Mouse (Mus musculus) kidney, postnatal 36 days (tissue): ENCODE results near the gene Gdap1l1.
A peak's percentile ranks its signal among the peaks of the same experiment; 100 is the strongest.

ENCODE experiments used
- DNase-seq, 2 experiments: peaks; one replicate each; pipeline ENCODE4 v3.0.0; 2021 to 2022; ENCODE audit warnings: mixed read lengths in 2 of 2

The Gdap1l1 gene

DNA sequence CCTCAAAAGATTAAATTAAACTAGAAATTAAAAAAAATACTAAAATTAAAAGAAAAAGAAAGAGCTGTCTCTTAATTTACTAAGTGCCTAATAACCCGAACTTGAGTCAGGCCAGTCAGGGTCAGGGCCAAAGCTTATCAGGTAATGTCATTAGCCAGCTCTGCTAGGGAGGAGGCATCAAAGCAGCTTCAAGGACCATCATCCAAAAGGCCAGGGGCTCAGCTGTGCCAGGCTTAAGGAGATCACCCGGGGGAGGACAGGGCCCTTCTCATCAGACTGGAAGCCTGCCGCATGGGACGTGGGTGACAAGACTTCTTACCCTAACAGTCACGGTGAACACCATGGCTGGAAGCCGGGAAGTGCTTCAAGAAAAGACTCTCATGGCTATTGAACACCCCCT lies 29.3 kb downstream of the Gdap1l1 start:
- no peak for DNase-seq

DNA sequence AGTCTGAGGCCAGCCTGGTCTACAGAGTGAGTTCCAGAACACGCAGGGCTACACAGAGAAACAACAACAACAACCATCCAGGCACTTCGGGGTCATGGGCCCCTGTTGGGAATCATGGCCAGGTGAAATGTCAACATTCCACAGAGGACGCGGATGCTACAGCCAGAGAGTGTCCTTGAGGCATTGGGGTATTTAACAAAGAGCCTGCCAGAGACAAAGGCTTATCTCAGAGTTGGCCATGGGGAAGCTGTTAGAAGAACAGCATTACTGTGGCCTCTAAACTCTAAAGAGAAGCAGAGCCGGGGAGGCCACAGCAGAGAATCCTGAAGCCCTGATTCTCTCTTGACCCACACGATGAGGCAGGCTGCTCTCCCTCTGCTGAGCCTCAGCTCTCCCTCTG lies 30.6 kb downstream of the Gdap1l1 start:
- DNase-seq: no peak

DNA sequence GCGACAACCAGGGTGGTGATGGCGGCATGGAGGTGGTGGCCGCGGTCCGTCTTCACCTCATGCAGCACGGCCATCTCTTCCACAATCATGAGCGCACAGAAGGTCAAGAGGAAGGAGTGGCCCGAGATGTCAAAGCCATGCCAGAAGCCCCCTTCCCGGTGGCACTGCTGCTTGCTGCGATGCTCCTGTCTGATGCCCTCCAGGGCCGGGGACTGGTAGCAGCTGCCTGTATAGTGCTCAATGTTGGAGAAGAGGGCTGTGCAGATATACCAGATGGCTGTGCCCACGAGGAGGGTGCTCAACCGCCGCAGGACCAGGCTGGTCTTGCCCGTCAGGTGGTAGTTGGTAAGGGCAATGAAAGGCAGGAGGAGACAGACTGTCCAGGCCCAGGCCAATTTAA lies 31.4 kb downstream of the Gdap1l1 start:
- DNase-seq: no peak

DNA sequence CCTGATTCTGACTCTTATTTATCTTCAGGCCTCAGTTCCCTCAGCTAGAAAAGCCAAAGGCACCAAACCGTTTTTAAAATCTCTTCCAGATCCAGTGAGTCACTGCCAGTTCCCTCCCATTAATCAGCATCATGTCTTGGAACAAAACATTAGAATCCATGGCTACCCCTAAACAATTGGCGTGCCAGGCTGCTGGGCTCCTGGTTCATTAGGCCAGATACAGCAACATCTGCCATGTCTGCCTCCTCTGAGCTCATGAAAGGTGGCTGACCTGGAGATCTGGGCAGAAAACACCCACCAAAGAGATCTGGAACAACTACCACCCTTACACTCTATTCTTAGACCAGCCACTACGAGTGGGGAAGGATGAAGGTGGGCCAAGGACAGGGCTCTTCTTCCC lies 32.9 kb downstream of the Gdap1l1 start:
- no peak for DNase-seq

DNA sequence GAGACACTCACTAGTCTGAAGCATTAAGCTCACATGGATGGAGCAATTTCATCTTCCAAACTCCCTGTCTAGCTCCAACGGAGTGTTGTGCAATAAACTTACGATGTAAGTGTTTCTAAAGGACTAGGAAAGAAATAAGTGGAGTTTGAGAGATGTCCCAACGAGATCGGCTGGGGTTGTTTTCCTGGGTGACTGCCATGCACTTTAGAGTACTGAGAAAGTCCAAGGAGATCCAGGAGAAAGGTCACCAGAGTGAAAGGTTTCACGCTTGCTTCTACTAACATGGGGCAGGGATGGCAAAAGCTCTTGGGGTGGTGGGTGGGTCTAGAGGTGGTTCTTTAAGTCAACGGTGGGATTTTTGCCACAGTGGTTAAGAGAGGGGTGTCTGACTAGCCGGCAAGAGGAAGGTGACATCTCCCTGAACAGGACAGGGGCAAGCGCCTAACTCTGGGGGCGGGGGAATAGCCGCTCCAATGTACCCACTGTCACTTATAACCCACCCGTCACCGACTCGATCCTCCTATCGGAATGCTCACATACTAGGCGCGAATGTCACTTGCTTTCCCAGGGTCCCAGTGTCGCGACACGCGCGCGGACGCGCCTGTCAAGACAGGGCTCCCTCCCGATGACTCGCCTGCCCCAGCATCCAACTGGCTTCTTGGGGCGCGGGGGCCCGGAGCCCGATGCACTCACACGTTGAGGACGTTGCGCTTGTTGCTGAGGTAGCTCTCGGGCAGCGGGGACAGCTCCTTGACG lies 33.6 kb downstream of the Gdap1l1 start:
- peak; percentile 58 to 63 for DNase-seq

DNA sequence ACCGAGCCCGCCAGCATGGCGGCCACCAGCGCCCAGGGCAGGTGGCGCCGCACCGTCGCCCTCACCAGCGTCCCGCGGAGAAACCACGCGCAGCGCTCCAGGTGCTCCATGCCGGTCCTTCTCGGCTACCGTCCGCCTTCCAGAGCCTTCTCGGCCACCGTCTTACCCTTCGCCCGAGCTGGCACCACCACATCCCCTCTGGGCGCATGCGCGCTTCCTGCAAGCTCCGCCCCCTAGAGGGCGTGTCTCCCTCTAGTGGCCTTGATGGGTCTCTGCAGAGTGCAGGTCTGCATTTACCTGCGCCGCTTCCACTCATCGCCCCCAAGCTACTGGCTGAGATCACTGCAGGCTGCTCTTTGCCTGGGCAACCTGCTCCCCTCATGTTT lies 34.2 kb downstream of the Gdap1l1 start, which contains the start of gene Fitm2:
Gene Fitm2, minus strand, starts transcription at position 164 of the 386 bp plus-strand sequence.
- peak; percentile 97 for DNase-seq

DNA sequence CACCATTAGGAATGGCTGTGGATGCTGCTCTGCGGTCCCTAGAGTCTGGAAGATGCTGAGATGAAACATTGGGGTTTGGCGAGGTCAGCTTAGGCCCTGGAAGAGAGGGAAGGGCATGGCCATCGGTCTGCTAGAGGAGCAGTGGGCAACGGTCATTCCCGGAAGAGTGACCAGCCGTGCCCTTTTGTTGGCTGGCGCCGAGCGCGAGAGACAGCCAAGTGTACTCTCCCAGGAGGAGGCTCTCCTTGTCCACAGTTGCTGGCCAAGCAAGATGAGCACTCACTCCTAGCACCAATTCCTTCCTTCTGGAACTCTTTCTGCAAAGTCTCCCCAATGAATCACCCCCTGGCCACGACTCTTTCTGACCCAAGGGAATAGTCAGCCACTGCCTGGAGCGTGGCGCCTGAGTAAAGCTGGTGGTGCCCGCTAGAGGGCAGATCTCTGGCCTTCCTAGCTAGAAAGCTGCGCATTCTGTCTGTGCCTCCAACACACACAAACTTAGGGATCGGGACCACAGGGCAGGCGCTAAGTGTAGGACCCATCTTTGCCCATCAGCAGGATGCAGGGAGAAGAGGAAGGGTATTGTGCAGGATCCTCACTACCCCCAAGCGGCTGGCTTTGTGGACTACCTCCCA lies 42.0 kb downstream of the Gdap1l1 start:
- DNase-seq: peak; percentile 19 to 61

DNA sequence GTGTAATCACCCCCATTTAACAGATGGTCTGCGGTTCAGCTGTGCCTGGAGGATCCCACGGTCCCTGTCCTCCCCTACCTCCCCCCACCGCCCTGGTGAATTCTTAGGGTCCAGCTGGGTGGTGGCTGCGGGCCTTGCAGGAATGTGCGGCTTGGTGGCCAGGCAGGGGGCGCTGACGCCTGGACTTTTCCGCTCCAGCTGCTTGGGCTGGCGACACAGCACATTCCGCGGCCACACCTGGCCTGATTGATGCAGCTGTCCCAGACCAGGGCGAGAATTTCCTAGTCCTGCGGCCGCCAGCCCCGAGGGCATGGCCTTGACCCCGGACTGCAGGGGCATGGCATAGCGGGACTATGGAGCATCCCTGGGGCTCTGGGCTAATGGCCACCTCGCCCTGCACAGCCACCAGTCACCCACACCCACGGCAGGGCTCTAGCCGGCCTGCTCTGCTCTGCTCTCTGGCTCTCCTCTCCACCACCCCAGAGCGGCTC lies 43.3 kb downstream of the Gdap1l1 start:
- peak; percentile 59 to 70 for DNase-seq

DNA sequence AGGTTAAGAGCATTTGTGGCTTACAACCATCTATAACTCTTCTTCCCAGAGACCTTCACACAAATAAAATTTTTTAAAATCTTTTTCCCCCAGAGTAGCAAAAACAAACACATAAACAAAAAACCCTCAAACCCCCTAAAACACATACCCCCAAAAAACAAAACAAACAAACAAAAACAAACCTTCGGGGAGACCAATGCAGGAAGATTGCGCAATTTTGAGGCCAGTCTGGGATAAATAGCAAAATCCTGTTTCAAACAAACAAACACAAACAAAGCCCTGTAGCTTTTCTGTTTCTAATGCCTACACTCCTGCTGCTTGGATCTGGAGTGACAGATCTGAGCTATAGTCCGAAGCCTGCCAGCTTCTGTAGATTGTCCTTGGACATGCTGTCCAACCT lies 49.1 kb downstream of the Gdap1l1 start:
- no peak for DNase-seq

DNA sequence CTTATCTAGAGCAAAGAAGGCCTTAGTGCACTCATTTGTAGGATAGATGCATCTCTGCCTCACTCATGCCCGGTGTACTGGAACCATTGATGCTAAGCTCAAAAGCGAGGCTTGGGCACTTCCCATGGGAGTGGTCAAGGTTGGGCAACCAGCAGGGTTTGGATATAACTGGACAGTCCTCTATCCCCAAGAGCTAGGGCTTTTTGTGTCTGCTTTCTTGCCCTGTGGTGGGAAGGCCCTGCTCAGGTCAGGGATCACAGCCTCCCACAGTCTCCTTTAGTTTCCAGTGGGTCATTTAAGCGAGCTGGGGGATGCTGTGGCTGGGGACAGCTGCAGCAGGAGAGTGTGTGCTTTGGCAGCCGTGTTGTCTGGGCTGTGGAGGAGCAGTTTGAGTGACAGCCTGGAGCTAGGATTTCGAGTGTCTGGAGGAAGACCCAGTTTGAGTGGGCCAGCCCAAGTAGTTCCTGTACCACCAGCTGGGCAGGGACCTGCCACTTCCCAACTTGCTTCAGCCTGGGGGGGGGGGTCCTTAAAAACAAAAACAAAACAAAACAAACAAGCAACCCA lies 51.5 kb downstream of the Gdap1l1 start:
- DNase-seq: no peak

DNA sequence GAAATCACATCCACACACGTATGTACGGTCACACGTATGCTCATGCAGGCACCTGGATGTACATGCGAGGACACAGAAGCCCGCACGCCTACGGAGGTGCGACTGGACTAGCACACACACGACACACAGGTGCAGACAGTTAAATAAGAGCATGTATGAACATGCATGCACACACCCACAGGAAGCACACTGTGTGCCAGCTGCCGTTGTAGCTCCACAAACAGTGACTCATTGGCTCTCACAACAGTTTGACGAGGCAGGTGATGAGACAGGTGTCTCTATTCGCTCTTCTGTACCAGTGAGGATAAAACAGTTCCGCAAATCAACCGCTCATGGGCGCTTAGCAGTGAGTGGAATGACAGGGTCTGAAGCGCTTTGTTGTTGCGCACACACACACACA lies 52.4 kb downstream of the Gdap1l1 start:
- no peak for DNase-seq

DNA sequence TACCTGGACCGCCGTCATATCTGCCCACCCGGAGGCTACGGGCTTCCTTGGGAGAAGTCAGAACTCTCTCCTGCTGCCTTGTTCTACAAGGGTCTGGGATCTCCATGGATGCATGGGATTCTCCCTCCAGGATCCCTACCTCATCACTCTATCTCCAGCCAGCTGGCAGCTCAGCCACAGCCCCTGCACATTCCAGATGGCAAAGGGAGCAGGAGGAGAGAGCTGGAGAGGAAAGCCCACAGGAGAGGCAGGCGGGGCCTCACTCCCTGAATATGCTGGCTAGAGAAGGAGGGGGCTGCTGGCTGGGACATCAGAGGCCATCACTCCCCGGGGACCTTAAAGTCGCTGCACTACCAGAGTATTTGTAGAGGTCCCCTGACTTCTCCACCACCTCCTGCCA lies 53.1 kb downstream of the Gdap1l1 start:
- DNase-seq: no peak

DNA sequence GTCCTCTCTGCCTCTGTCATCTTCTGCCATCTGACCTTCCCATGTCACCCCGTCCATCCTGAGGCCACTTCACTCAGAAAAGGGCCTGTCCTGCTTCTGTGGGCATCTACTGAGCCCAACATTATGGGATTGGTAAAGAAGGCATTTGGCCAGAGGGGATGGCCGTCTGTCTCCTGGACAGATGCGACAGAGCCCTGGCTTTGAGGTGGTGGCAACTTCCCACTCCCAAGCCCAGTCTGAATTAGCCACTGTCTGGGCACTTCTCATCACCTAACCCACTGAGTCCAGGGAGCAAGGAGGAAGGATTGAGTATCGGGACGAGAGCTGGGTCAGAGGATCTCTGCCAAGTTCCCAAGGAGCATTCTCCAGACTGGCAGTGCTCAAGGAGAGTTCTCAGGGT lies 53.7 kb downstream of the Gdap1l1 start, which contains the start of gene R3hdml:
Gene R3hdml, plus strand, starts transcription at position 301 of the 400 bp plus-strand sequence.
- no peak for DNase-seq

DNA sequence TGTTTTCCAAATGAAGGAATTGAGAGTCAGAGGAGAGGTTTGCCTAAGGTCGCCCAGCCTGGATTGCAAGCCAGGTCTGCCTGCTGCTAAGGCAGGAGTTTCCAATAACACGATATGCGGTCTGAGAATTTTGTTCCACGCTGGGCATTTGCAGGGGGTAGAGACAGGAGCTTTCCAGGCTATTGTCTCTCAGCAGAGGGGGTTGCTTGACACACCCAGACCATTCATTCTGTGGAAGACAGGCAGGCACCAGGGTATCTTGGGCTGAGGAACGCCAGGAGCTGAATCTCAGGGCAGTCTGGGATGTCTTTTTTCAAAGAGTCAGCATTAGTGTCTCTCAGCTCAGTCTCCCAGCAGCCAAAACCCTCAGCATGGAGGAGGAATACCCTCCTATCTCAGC lies 54.8 kb downstream of the Gdap1l1 start:
- no peak for DNase-seq

DNA sequence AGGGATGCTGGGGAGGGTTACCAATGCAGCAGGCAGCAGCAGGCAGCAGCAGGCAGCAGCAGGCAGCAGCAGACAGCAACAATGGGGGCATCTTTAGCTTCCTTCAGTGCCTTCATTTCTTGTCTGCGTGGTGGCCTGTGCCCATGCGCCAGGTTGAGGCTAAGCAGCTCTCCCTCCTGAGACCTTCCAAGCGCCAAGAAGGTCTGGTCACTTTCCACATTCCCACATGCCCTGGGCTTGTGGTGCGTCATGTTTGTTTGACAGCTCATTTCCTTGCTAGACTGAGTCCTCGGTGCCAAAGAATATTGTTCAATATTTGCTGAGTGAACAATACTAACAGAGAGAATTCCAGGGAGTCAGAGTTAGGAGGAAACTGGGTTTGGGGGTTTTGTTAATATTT lies 55.7 kb downstream of the Gdap1l1 start:
- DNase-seq: no peak

DNA sequence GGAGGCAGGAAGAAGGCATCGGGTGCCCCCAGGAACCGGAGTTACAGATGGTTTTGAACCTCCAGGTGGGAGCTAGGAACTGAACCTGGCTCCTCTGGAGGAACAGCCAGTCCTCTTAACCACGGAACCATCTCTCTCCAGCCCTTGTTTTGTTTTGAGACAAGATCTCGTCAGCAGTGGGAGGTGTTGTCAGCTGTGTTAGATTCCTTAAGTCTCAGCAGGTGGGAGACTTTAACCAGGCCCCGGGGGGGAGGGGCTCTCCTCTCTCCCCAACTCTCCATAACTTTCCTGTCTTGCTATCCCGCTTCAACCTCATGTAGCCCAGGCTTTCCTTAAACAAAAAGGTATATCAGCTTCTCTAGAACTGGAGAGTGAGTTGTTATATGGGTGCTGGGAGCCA lies 56.2 kb downstream of the Gdap1l1 start:
- no peak for DNase-seq

DNA sequence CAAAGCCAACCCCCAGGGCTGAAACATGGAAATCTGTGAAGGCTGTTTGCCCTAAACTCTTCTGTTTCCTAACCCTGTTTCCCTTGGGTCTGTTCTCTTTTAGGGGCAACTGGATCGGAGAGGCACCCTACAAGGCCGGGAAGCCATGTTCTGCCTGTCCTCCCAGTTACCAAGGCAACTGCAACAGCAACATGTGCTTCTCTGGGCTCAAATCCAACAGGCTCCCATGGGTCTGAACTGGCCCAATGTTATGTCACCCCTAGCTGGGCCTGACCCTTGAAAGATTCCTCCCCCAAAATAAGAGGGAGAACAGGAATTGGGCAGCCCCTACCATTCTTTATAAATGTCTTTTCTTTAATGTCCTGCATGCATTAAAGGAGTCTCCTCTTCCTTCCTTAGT lies 63.9 kb downstream of the Gdap1l1 start:
- peak; percentile 30 to 49 for DNase-seq

DNA sequence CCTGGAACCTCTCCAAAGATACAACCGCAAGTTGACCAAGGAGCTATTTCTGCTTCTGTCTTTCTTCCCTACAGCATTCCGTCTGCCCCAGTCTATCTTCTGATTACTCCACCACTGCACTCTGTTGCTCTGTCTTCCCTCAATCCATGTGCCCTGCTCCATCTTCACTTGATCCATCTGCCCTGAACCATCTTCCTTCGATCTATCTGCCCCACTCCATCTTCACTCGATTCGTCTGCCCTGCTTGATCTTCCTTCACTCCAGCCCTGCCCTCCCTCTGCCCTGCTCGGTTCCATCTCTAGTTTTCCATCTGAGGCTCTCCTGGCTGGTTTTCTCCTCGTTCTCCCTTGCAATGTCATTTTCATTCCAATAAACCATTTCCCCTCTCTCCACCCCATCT lies 64.9 kb downstream of the Gdap1l1 start:
- no peak for DNase-seq
